Mouse (Mus musculus) retina, adult 2 months (tissue): ENCODE measurements around the gene Pfkm.
A peak's percentile ranks its signal among the peaks of the same experiment; 100 is the strongest.

ENCODE experiments used
- DNase-seq: peaks from one replicate; pipeline ENCODE4 v3.0.0-alpha.2; 2012; ENCODE audit warnings: low read depth, low spot score

Pfkm gene

GRCm38 (mm10) chr15:98136871-98137270, 44.5 kb downstream of the Pfkm start:
- DNase-seq: no peak

- no peak for DNase-seq
Measured at GRCm38 (mm10) chr15:98139763-98140162, 47.4 kb downstream of the Pfkm start.

- no peak for DNase-seq
Measured at GRCm38 (mm10) chr15:98140809-98141208, 48.4 kb downstream of the Pfkm start.

- no peak for DNase-seq
Measured at GRCm38 (mm10) chr15:98142515-98142914, 50.1 kb downstream of the Pfkm start.

- DNase-seq: no peak
Measured at GRCm38 (mm10) chr15:98144861-98145507, 52.6 kb downstream of the Pfkm start.

GRCm38 (mm10) chr15:98145559-98146181, 53.3 kb downstream of the Pfkm start:
- peak; percentile 86 for DNase-seq

- no peak for DNase-seq
Measured at GRCm38 (mm10) chr15:98148356-98148755, 56.0 kb downstream of the Pfkm start.

- no peak for DNase-seq
Measured at GRCm38 (mm10) chr15:98149166-98149602, 56.8 kb downstream of the Pfkm start.

GRCm38 (mm10) chr15:98152916-98153315, 60.5 kb downstream of the Pfkm start:
- no peak for DNase-seq

GRCm38 (mm10) chr15:98153625-98154024, 61.2 kb downstream of the Pfkm start:
- no peak for DNase-seq

GRCm38 (mm10) chr15:98154146-98154545, 61.8 kb downstream of the Pfkm start:
- DNase-seq: no peak

GRCm38 (mm10) chr15:98154631-98155030, 62.2 kb downstream of the Pfkm start:
- DNase-seq: no peak

GRCm38 (mm10) chr15:98155272-98155671, 62.9 kb downstream of the Pfkm start:
- DNase-seq: no peak

- no peak for DNase-seq
Measured at GRCm38 (mm10) chr15:98155944-98156343, 63.6 kb downstream of the Pfkm start.

GRCm38 (mm10) chr15:98157253-98157652, 64.9 kb downstream of the Pfkm start:
- DNase-seq: no peak

- DNase-seq: no peak
Measured at GRCm38 (mm10) chr15:98161026-98161805, 68.8 kb downstream of the Pfkm start.

GRCm38 (mm10) chr15:98162561-98162960, 70.2 kb downstream of the Pfkm start:
- DNase-seq: no peak

GRCm38 (mm10) chr15:98165525-98165924, 73.1 kb downstream of the Pfkm start, which contains the start of gene Asb8:
Asb8 (minus strand) TSS chr15:98165625.
- no peak for DNase-seq

GRCm38 (mm10) chr15:98166963-98167644, 74.7 kb downstream of the Pfkm start, which contains the start of gene Ccdc184:
Ccdc184 (plus strand) TSS chr15:98167158.
- DNase-seq: no peak

GRCm38 (mm10) chr15:98167645-98168621, 75.5 kb downstream of the Pfkm start:
- DNase-seq: no peak

GRCm38 (mm10) chr15:98168622-98169004, 76.2 kb downstream of the Pfkm start:
- DNase-seq: no peak
